Mouse (Mus musculus): ENCODE results near the gene Gm17949.

The Gm17949 gene

DNA sequence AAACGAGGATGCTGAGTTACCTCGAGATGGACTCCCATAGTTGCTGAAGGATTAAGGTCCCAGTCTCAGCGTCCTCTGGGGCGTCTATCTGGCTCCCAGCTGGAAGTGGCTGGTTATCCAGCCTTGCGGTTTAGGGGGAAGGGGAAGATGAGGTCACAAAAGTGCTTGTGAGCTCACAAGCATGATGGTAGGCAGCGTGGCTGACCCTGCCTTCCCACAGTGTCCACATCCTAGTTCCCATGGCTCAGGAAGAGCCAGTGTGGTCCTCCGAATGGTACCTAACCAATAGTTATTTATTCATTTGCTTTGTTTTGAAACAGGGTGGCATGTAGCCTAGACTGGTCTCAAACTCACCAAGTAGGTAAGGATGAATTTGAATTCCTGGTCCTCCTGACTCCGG, 30.3 kb downstream of the Gm17949 start, which contains the start of gene Slc25a41:
TSS of gene Slc25a41 (minus strand) at position 101 of the 400 bp plus-strand sequence.
- DNase-seq (ENCODE audit: low spot score in 2 of 2): no peak

GRCm38 (mm10) chr17:57047406-57047805, 36.1 kb downstream of the Gm17949 start:
- DNase-seq (ENCODE audit: low spot score in 2 of 2): no peak

GRCm38 (mm10) chr17:57048816-57049215, 37.5 kb downstream of the Gm17949 start:
- DNase-seq (ENCODE audit: low spot score in 2 of 2): no peak

GRCm38 (mm10) chr17:57051679-57052078, 40.4 kb downstream of the Gm17949 start:
- peak in 1 of 2 experiments; percentile 24 for DNase-seq (ENCODE audit: low spot score in 2 of 2)

GRCm38 (mm10) chr17:57056246-57056645, 45.0 kb downstream of the Gm17949 start:
- no peak for DNase-seq (ENCODE audit: low spot score in 2 of 2)

GRCm38 (mm10) chr17:57058891-57059485, 47.7 kb downstream of the Gm17949 start, which contains the start of gene Crb3:
Crb3 (plus strand) TSS chr17:57059105.
- DNase-seq (ENCODE audit: low spot score in 2 of 2): no peak

- peak; percentile 25 to 47 for DNase-seq (ENCODE audit: low spot score in 2 of 2)
These were observed 48.3 kb downstream of the Gm17949 start, which contains the start of gene Slc25a23 for GRCm38 (mm10) chr17:57059486-57059977. Slc25a23 (minus strand) TSS chr17:57059863.

- peak; percentile 97 to 98 for DNase-seq (ENCODE audit: low spot score in 2 of 2)
These were observed 49.0 kb downstream of the Gm17949 start for GRCm38 (mm10) chr17:57060231-57060801.

DNA sequence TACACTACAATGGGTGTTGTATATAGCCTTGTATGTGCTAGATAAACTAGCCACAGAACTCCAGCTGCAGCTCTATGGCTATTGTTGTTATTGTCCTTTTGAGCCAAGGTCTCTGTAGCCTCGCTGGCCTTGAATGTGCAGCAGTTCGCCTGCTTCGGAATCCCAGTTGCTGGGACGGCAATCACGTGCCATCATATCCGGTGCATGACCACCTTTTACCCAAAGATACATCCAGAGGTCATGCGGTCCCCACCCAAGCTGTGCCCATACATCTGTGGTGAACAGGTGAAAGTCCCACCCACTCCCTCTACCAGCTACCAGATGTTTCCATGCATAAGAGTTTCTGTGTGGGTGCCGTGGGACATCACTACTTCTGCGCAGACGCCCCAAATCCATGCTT, 49.8 kb downstream of the Gm17949 start:
- DNase-seq (ENCODE audit: low spot score in 2 of 2): peak in 1 of 2 experiments; percentile 19

GRCm38 (mm10) chr17:57062011-57062521, 50.8 kb downstream of the Gm17949 start:
- peak in 1 of 2 experiments; percentile 47 for DNase-seq (ENCODE audit: low spot score in 2 of 2)

- no peak for DNase-seq (ENCODE audit: low spot score in 2 of 2)
These were observed 51.3 kb downstream of the Gm17949 start for GRCm38 (mm10) chr17:57062548-57062947.

DNA sequence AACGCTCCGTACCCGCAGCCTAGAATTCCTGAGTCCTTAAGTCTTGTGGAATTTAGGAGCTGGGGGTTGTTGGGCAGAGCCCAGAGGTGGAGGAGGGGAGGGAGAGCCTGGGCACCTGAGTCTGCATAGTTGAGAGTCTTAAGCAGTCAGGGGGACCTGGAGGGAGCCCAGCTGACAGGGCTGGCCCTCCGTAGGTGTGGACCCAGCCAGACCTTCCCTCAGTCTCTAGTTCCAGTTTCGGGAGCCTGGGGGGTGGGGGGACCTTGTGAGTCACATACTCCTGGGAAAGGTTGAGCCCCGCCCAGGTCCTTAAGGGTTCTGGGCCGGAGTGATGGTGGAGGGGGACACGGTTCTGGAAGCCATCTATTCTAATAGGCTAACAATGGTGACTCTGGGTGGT, 51.8 kb downstream of the Gm17949 start:
- no peak for DNase-seq (ENCODE audit: low spot score in 2 of 2)

DNA sequence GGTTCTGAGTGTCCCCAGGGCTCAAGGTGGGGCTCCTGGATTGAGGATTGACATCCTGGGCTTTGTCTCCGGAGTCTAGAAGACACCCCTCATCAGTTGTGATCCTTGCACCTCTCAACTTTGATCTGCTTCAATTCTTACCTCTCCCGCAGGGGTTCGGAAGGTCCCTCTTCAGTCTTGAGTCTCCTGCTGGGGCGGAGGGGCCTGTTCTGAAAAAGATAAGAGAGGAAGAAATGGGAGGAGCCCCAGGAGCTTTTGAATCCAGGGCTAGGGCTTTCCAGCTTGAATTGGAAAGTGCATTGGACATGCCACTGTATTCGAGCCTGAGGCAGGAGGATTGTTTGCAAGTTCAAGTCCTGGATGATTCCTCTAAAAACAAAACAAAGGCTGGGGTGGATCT, 55.6 kb downstream of the Gm17949 start:
- DNase-seq (ENCODE audit: low spot score in 2 of 2): no peak

GRCm38 (mm10) chr17:57070272-57070671, 59.0 kb downstream of the Gm17949 start:
- no peak for DNase-seq (ENCODE audit: low spot score in 2 of 2)

DNA sequence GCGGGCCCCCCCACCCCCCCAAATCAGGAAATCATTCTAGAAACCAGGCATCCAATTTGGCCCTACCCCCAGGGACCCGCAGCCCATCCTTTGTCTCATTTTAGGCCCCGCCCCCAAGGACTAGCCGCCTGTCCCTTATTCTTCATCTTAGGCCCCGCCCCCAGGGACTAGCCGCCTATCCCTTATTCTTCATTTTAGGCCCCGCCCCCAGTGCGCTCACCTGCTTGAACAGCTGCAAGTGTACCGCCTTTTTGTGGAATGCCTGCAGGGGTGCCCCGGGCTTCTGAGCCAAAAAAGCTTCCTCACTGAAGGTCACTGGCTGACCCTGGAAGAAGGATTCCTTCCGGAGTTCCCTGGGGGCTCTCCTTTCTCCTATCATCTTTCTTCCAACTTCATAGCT, 59.4 kb downstream of the Gm17949 start:
- no peak for DNase-seq (ENCODE audit: low spot score in 2 of 2)
